Mouse (Mus musculus): ENCODE results near the gene Cuta.

DNA sequence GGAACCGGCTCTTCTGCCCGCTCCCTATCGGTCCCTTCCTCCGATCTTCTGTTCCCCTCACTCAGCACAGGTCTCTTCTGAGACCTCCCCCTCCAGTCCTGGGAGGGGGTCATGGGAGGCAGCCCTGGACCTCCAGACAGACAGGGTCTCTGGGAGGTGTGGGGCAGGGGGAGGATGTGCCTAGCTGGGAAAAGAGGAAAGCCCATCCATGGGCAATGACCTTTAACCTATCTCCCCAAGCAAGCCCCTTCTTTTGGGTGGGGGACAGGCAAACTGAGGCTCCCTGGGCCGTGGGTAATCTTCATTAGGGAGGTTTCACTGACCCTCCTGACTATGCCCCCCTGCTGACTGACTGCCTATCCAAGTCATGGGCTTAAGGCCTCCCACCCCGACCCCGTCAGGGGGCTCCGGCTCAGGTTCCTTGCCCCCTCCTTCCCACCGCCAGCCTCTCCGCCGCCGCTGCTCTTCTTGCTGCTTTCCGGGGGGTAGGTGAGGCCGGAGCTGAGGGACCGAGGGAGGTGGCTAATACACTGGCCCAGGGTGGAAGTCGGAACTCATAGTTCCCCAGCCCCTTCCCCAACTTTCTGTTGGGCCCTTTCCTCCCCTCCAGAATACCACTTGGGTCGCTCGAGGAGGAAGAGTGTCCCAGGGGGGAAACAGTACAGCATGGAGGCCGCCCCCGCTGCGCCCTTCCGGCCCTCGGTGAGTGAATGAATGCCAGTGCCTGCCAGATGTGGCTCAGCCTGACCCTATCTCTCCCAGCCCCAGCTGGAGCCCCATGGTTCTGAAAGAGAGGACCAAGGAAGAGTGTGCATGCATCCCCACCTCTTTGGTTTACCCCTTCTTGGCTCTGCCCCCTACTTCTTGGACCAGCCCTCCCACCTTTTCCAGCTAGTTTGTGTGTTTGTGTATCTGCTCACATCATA is 12.8 kb upstream of the Cuta start:
- TF ChIP-seq POLR2A (IDR thresholded peaks at IDR 0.05; ENCODE audit: insufficient read length, low read depth), result no peak
- TF ChIP-seq SRF (IDR thresholded peaks at IDR 0.05; ENCODE audit: control insufficient read depth, insufficient read length, low read depth), result no peak
- no peak for TF ChIP-seq USF1 (IDR thresholded peaks at IDR 0.05; ENCODE audit: low read depth)
- TF ChIP-seq POLR2AphosphoS2 (IDR thresholded peaks at IDR 0.05; ENCODE audit: insufficient read length, low read depth), result no peak
- no peak for TF ChIP-seq E2F4 (IDR thresholded peaks at IDR 0.05; ENCODE audit: insufficient read depth)
- TF ChIP-seq TCF3 (IDR thresholded peaks at IDR 0.05; ENCODE audit: insufficient read length, low read depth), result no peak
- TF ChIP-seq TCF12 (IDR thresholded peaks at IDR 0.05; ENCODE audit: insufficient read depth, poor library complexity, severe bottlenecking), result no peak
- TF ChIP-seq CEBPB (IDR thresholded peaks at IDR 0.05; ENCODE audit: insufficient read depth, poor library complexity, severe bottlenecking), result no peak
- no peak for TF ChIP-seq MYOD1 (IDR thresholded peaks at IDR 0.05; ENCODE audit: control insufficient read depth in 1 of 3, insufficient read length in 2 of 3, low read depth in 2 of 3)
- TF ChIP-seq MAX (IDR thresholded peaks at IDR 0.05; ENCODE audit: low read depth), result no peak
